ENCODE assay signal across 13 mouse cellular contexts in genomic region chr2:172551872-172552271, GRCm38 (mm10). TPM values are rescaled to one million over a fixed set of nuclear protein-coding genes. Genes with fewer than 3 reads are reported as not detected.
A peak's percentile ranks its signal among the peaks of the same experiment; 100 is the strongest.
DNase-seq lines count a peak whose midpoint lies in the region; ATAC-seq and TF ChIP-seq lines count a peak whose summit lies in the region.
"Had no signal": no experiment of that assay in that cellular context is flagged by ENCODE, and none has a peak within 500 bp of the region (broad histone marks: within the 10 kb centered on the region; RNA-seq: fewer than 3 reads in every experiment).

No protein-coding gene starts in this region.

- H3K4me2 ChIP-seq in heart, embryonic 13.5 days: peak overlapping the region; percentile 70; the same call in 1 of the 2 replicates
- peak overlapping the region; percentile 64; the same call in 1 of the 2 replicates for H3K4me2 ChIP-seq in intestine, embryonic 15.5 days (replicated peaks)
- peak overlapping the region; percentile 51 for H3K4me2 ChIP-seq in stomach, postnatal 0 days (replicated peaks; ENCODE audit: low read depth)

- H3K9ac ChIP-seq in heart, embryonic 13.5 days: no peak overlapping the region
- no peak overlapping the region for H3K9ac ChIP-seq in intestine, embryonic 15.5 days
- H3K9ac ChIP-seq in stomach, postnatal 0 days (ENCODE audit: low read length): no peak overlapping the region

- DNase-seq in heart, adult 18-20 months: no peak
- peak; percentile 20 for DNase-seq in retina, postnatal 1 day
- DNase-seq in retina, embryonic 14.5 days (ENCODE audit: low spot score): no peak
- no peak for DNase-seq in stomach, postnatal 0 days (ENCODE audit: low spot score)
- no peak for DNase-seq in layer of hippocampus, adult 18-20 months (ENCODE audit: low spot score in 2 of 2)
- no peak for DNase-seq in Muller cell, postnatal 12 days (ENCODE audit: inconsistent ontology term)
- DNase-seq: B cell, adult 2 months; heart, adult 11 months; kidney, postnatal 14 days; right cerebral cortex, adult 18-20 months had no signal

- TF ChIP-seq CTCF in stomach, postnatal 0 days (IDR thresholded peaks at IDR 0.05; ENCODE audit: low read depth): no peak

- TF ChIP-seq EP300 in stomach, postnatal 0 days (optimal IDR thresholded peaks at IDR 0.05): no peak

- H3K4me1 ChIP-seq in heart, embryonic 13.5 days: peaks cover 45% of the 10 kb centered on the region
- peaks cover 44% of the 10 kb centered on the region for H3K4me1 ChIP-seq in intestine, embryonic 15.5 days (replicated peaks)
- H3K4me1 ChIP-seq in stomach, postnatal 0 days (replicated peaks; ENCODE audit: control insufficient read depth, insufficient read depth): no peaks in the 10 kb centered on the region

- no peak overlapping the region for H3K27ac ChIP-seq in heart, embryonic 13.5 days (replicated peaks)
- no peak overlapping the region for H3K27ac ChIP-seq in intestine, embryonic 15.5 days
- no peak overlapping the region for H3K27ac ChIP-seq in stomach, postnatal 0 days (replicated peaks)

- H3K36me3 ChIP-seq in heart, embryonic 13.5 days: no peaks in the 10 kb centered on the region
- no peaks in the 10 kb centered on the region for H3K36me3 ChIP-seq in intestine, embryonic 15.5 days
- H3K36me3 ChIP-seq in stomach, postnatal 0 days (ENCODE audit: control insufficient read depth, insufficient read depth, low read length): no peaks in the 10 kb centered on the region

- WGBS in heart, embryonic 13.5 days: 5% methylated on average over 14 of the region's 14 CpGs
- WGBS in intestine, embryonic 15.5 days: 3% methylated on average over 14 of the region's 14 CpGs
- WGBS in stomach, postnatal 0 days: 12% methylated on average over 13 of the region's 14 CpGs

- no peak for ATAC-seq in heart, embryonic 13.5 days (ENCODE audit: extremely low read depth, insufficient number of reproducible peaks, low FRiP score, low TSS enrichment)
- no peak for ATAC-seq in intestine, embryonic 15.5 days
- ATAC-seq in stomach, postnatal 0 days (ENCODE audit: low FRiP score, low TSS enrichment): no peak

- peak overlapping the region; percentile 46; the same call in 1 of the 2 replicates for H3K4me3 ChIP-seq in heart, embryonic 13.5 days
- peak overlapping the region; percentile 19 for H3K4me3 ChIP-seq in intestine, embryonic 15.5 days (replicated peaks)
- H3K4me3 ChIP-seq in stomach, postnatal 0 days (ENCODE audit: low read depth, low read length): peak overlapping the region; percentile 47
- H3K4me3 ChIP-seq: megakaryocyte, embryonic 14.5 days had no signal

- H3K27me3 ChIP-seq in heart, embryonic 13.5 days (replicated peaks): peaks cover 96% of the 10 kb centered on the region
- H3K27me3 ChIP-seq in intestine, embryonic 15.5 days (replicated peaks): peaks cover 87% of the 10 kb centered on the region
- peaks cover 41% of the 10 kb centered on the region for H3K27me3 ChIP-seq in stomach, postnatal 0 days (ENCODE audit: control insufficient read depth, insufficient read depth, low read length)

- H3K9me3 ChIP-seq in heart, embryonic 13.5 days: no peaks in the 10 kb centered on the region
- H3K9me3 ChIP-seq in intestine, embryonic 15.5 days: no peaks in the 10 kb centered on the region
- H3K9me3 ChIP-seq in stomach, postnatal 0 days (ENCODE audit: control insufficient read depth, low read length): no peaks in the 10 kb centered on the region
- H3K9me3 ChIP-seq: megakaryocyte, embryonic 14.5 days had no signal

RNA-seq across cellular contexts. Expression of gene Tfap2c, which starts 2.5 kb away (rescaled TPM):
- polyA plus RNA-seq in heart, embryonic 13.5 days (2015; fragmentation: Nextera tagmentation; extraction: Ambion mirVana): 0.05 and 0.09 TPM in 2 replicates
- not detected for total RNA-seq in heart, adult 18-20 months (2021)
- polyA plus RNA-seq in intestine, embryonic 15.5 days (2015; fragmentation: Nextera tagmentation; extraction: Ambion mirVana): 0.06 and 0.15 TPM in 2 replicates
- 9.7 and 12.5 TPM in 2 replicates for polyA plus RNA-seq in stomach, postnatal 0 days (2015; fragmentation: Nextera tagmentation; extraction: Ambion mirVana)
- not detected for total RNA-seq in layer of hippocampus, adult 18-20 months (2021)
